Mouse (Mus musculus) brown adipose tissue, adult 24 weeks (tissue): Measurements from ENCODE around the gene Slc25a36. TPM values are rescaled to one million over a fixed set of nuclear protein-coding genes. Genes with fewer than 3 reads are reported as not detected.

ENCODE experiments used
- H3K27ac ChIP-seq: fragments of 200-500 bp; replicated peaks from 2 replicates; pipeline ENCODE4 v1.5.1; 2012; ENCODE audit warnings: low read depth, mild to moderate bottlenecking, low read length
- H3K4me1 ChIP-seq: fragments of 200-500 bp; 2 replicates; pipeline ENCODE4 v1.6.1; 2012; ENCODE audit warnings: low read length, mixed read lengths; ENCODE audit not compliant: control insufficient read depth, insufficient read depth, insufficient read length
- H3K4me3 ChIP-seq: fragments of 200-500 bp; 2 replicates; pipeline ENCODE4 v1.5.1; 2012; ENCODE audit warnings: low read depth, mild to moderate bottlenecking, low read length, moderate library complexity; ENCODE audit not compliant: insufficient read depth
- polyA plus RNA-seq: library from polyadenylated mRNA; stranded (reverse); fragments of >200 nt; gene quantifications from 2 replicates; pipeline ENCODE4 v1.2.4, GENCODE M21; 2012; ENCODE audit not compliant: missing spikeins, insufficient read depth, insufficient read length

Gene Slc25a36
- 34.7 and 43.0 TPM in 2 replicates for polyA plus RNA-seq

GRCm38 (mm10) chr9:97110571-97111390, at the start of gene Slc25a36:
Slc25a36 (minus strand) TSS chr9:97111157.
- peak within 1 kb of the TSS; percentile 72 for H3K4me3 ChIP-seq

GRCm38 (mm10) chr9:97158412-97158811, 47.5 kb upstream of the Slc25a36 start:
- H3K4me3 ChIP-seq, result no peak overlapping the region
- H3K4me1 ChIP-seq, result no peaks in the 10 kb centered on the region
- H3K27ac ChIP-seq, result no peak overlapping the region

More at GRCm38 (mm10) chr9:97110571-97111390, at the start of gene Slc25a36:
- Histone ChIP-seq H3K4me1 (peaks cover under 1% of the 10 kb centered on the region; the same call in 1 of the 2 replicates), H3K27ac (peak within 1 kb of the TSS; percentile 48)

GRCm38 (mm10) chr9:97155981-97156380, 45.0 kb upstream of the Slc25a36 start:
- Histone ChIP-seq H3K4me3 (no peak overlapping the region), H3K27ac (no peak overlapping the region), H3K4me1 (no peaks in the 10 kb centered on the region)

- H3K27ac ChIP-seq, result no peak overlapping the region
- no peak overlapping the region for H3K4me3 ChIP-seq
- no peaks in the 10 kb centered on the region for H3K4me1 ChIP-seq
These were observed 44.0 kb upstream of the Slc25a36 start for GRCm38 (mm10) chr9:97154956-97155355.

- no peaks in the 10 kb centered on the region for H3K4me1 ChIP-seq
- H3K4me3 ChIP-seq, result no peak overlapping the region
- no peak overlapping the region for H3K27ac ChIP-seq
These were observed 42.0 kb upstream of the Slc25a36 start for GRCm38 (mm10) chr9:97153006-97153405.

- H3K4me1 ChIP-seq, result no peaks in the 10 kb centered on the region
- H3K4me3 ChIP-seq, result no peak overlapping the region
- H3K27ac ChIP-seq, result no peak overlapping the region
These were observed 36.3 kb upstream of the Slc25a36 start for GRCm38 (mm10) chr9:97147270-97147669.

GRCm38 (mm10) chr9:97145351-97145750, 34.4 kb upstream of the Slc25a36 start:
- Histone ChIP-seq H3K4me3 (no peak overlapping the region), H3K27ac (no peak overlapping the region), H3K4me1 (no peaks in the 10 kb centered on the region)

- no peak overlapping the region for H3K4me3 ChIP-seq
- no peak overlapping the region for H3K27ac ChIP-seq
- H3K4me1 ChIP-seq, result no peaks in the 10 kb centered on the region
These were observed 32.5 kb upstream of the Slc25a36 start for GRCm38 (mm10) chr9:97143416-97143815.

- Histone ChIP-seq H3K4me3 (no peak overlapping the region), H3K4me1 (no peaks in the 10 kb centered on the region), H3K27ac (no peak overlapping the region)
These were observed 31.6 kb upstream of the Slc25a36 start for GRCm38 (mm10) chr9:97142558-97142957.

- Histone ChIP-seq H3K4me3 (no peak overlapping the region), H3K27ac (no peak overlapping the region), H3K4me1 (no peaks in the 10 kb centered on the region)
These were observed 30.8 kb upstream of the Slc25a36 start for GRCm38 (mm10) chr9:97141723-97142122.

- no peak overlapping the region for H3K27ac ChIP-seq
- H3K4me3 ChIP-seq, result no peak overlapping the region
- H3K4me1 ChIP-seq, result no peaks in the 10 kb centered on the region
These were observed 29.4 kb upstream of the Slc25a36 start for GRCm38 (mm10) chr9:97140145-97140932.

GRCm38 (mm10) chr9:97137678-97138077, 26.7 kb upstream of the Slc25a36 start:
- Histone ChIP-seq H3K27ac (no peak overlapping the region), H3K4me1 (no peaks in the 10 kb centered on the region), H3K4me3 (no peak overlapping the region)

- no peaks in the 10 kb centered on the region for H3K4me1 ChIP-seq
These were observed 26.2 kb upstream of the Slc25a36 start for GRCm38 (mm10) chr9:97137116-97137515.

GRCm38 (mm10) chr9:97135866-97136265, 24.9 kb upstream of the Slc25a36 start:
- no peak overlapping the region for H3K27ac ChIP-seq
- no peaks in the 10 kb centered on the region for H3K4me1 ChIP-seq
- H3K4me3 ChIP-seq, result no peak overlapping the region

More at GRCm38 (mm10) chr9:97137116-97137515, 26.2 kb upstream of the Slc25a36 start:
- Histone ChIP-seq H3K27ac (no peak overlapping the region), H3K4me3 (no peak overlapping the region)

GRCm38 (mm10) chr9:97133178-97133577, 22.2 kb upstream of the Slc25a36 start:
- Histone ChIP-seq H3K4me1 (no peaks in the 10 kb centered on the region), H3K27ac (no peak overlapping the region), H3K4me3 (no peak overlapping the region)
